Mouse (Mus musculus): ENCODE results near the gene Hoxb9.

DNA sequence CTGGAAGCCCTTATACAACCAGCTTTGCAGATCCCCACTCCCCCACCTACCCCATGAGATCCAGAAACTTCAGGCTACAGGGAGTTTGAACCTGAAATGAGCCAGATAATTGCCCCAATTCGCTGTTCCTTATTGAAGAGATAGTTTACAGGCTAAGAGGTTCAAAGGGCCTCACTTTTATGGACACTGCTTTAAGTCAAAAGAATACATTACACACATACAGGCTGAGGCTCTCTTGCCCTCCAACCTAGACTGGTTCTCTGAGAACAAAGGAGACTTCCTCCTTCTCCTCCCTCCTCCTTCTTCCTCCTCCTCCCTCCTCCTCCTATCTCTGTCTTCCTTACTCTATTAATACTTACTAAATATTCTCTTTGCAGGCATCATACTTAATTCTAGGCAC, 11.7 kb upstream of the Hoxb9 start:
- no peak for TF ChIP-seq GABPA (IDR thresholded peaks at IDR 0.05; ENCODE audit: insufficient replicate concordance, low read depth, low read length)
- no peak for TF ChIP-seq BHLHE40 (IDR thresholded peaks at IDR 0.05; ENCODE audit: low read depth, low read length)
- no peak for TF ChIP-seq NRF1 (IDR thresholded peaks at IDR 0.05; ENCODE audit: low read depth, low read length)
- TF ChIP-seq POLR2A (IDR thresholded peaks at IDR 0.05; ENCODE audit: low read depth, low read length) = no peak
- no peak for TF ChIP-seq EP300 (IDR thresholded peaks at IDR 0.05; ENCODE audit: low read length)
- TF ChIP-seq ELF1 (IDR thresholded peaks at IDR 0.05; ENCODE audit: low read depth, low read length) = no peak
- TF ChIP-seq UBTF (IDR thresholded peaks at IDR 0.05; ENCODE audit: low read depth, low read length) = no peak
- no peak for TF ChIP-seq CTCF (conservative IDR thresholded peaks at IDR 0.05 in 1 of 2, IDR thresholded peaks at IDR 0.05 in 1 of 2; ENCODE audit: low read depth in 2 of 2, low read length in 2 of 2)
- no peak for TF ChIP-seq E2F4 (IDR thresholded peaks at IDR 0.05; ENCODE audit: insufficient replicate concordance, low read depth, low read length)
- TF ChIP-seq ETS1 (conservative IDR thresholded peaks at IDR 0.05; ENCODE audit: low read depth, low read length) = no peak
- no peak for TF ChIP-seq SMC3 (IDR thresholded peaks at IDR 0.05; ENCODE audit: low read depth, low read length)
- TF ChIP-seq PAX5 (IDR thresholded peaks at IDR 0.05; ENCODE audit: low read length) = no peak
- TF ChIP-seq MYC (IDR thresholded peaks at IDR 0.05; ENCODE audit: low read depth, low read length) = no peak
- TF ChIP-seq TBP (conservative IDR thresholded peaks at IDR 0.05; ENCODE audit: low read depth, low read length) = no peak
